Mouse (Mus musculus) spleen, adult 2 months (tissue): ENCODE measurements around the gene Rnase4.

Experiments
- CTCF ChIP-seq: fragments of 200-500 bp; IDR thresholded peaks from 2 replicates; pipeline ENCODE4 v1.5.1; 2011; ENCODE audit warnings: mild to moderate bottlenecking, inconsistent platforms; ENCODE audit not compliant: insufficient read depth, insufficient read length, insufficient replicate concordance; ENCODE audit errors: extremely low read depth
- POLR2A ChIP-seq: fragments of 200-500 bp; IDR thresholded peaks from 2 replicates; pipeline ENCODE4 v1.6.1; 2011; ENCODE audit warnings: low read depth, low read length, inconsistent platforms

- TF ChIP-seq POLR2A = no peak
- TF ChIP-seq CTCF = no peak
Observed at GRCm38 (mm10) chr14:51140342-51140741, 49.5 kb downstream of the Rnase4 start.
